Mouse (Mus musculus) gastrocnemius, adult 2 months (tissue): ENCODE data around the gene Chtop. TPM values are rescaled to one million over a fixed set of nuclear protein-coding genes. Genes with fewer than 3 reads are reported as not detected.

Source experiments
- DNase-seq: peaks from one replicate; pipeline ENCODE4 v3.0.0; 2022
- H3K27ac ChIP-seq: fragments of 200-600 bp; 2 replicates; pipeline ENCODE4 v1.8.1; 2022; ENCODE audit warnings: mild to moderate bottlenecking
- H3K4me3 ChIP-seq: fragments of 200-600 bp; 2 replicates; pipeline ENCODE4 v1.8.1; 2022; ENCODE audit warnings: mild to moderate bottlenecking, moderate library complexity
- CTCF ChIP-seq: fragments of 200-600 bp; IDR thresholded peaks from 2 replicates; pipeline ENCODE4 v1.8.1; 2022; ENCODE audit warnings: antibody characterized with exemption, mild to moderate bottlenecking, moderate library complexity
- intact Hi-C: fragments of 180-260 bp; cut with DNase I; formaldehyde crosslinking; loops from one replicate; pipeline ENCODE4 v1.15.1; 2025
- total RNA-seq, 2 experiments: library from RNA; stranded (reverse); gene quantifications; 2 replicates each; pipeline ENCODE4 v1.2.3; 2021

The Chtop gene
- total RNA-seq, 2 experiments from 2014 or later, result 104 to 111 TPM

DNA sequence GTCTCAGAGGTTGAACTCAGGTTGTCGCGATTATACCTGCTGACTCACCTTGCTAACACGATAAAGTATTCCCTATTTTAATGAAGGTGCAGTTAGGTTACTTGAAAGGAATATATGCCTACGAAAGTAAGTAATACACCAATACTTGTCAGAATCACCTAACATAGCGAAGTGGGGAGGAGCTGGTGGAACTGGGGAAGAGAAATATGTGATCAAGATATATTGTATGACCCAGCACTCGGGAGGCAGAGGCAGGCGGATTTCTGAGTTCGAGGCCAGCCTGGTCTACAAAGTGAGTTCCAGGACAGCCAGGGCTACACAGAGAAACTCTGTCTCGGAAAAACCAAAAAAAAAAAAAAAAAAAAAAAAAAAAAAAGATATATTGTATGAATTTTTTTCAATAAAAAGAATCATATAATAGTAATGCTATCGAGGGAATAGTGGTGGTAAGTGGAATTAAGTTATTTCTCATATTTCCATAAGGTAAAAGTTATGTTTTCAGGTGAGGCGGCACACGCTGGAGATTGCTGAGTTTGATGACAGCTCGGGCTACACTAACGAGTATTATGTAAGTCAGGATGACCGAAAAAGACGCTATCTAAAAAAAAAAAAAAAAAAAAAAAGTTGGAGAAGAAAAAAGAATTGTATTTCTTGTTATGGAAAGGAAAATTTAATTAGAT, 34.0 kb downstream of the Chtop start:
- TF ChIP-seq CTCF, result no peak

GRCm38 (mm10) chr3:90472213-90472612, 37.1 kb downstream of the Chtop start:
- Histone ChIP-seq H3K27ac (no peak overlapping the region), H3K4me3 (no peak overlapping the region)
- intact Hi-C loops, result loop anchor here (10.0 kb wide), 1 partner anchor 257 kb away; the partner anchor contains the start of genes Rab13 and Rps27
- peak; percentile 68 for TF ChIP-seq CTCF
- peak; percentile 47 for DNase-seq

More for the DNA sequence above, 34.0 kb downstream of the Chtop start:
- intact Hi-C loops, result loop anchor here (10.0 kb wide), 1 partner anchor 260 kb away; the partner anchor contains the start of genes Rab13 and Rps27
- no peak for DNase-seq
- peak overlapping the region; percentile 24; the same call in 1 of the 2 replicates for H3K27ac ChIP-seq
- H3K4me3 ChIP-seq, result peak overlapping the region; percentile 71

DNA sequence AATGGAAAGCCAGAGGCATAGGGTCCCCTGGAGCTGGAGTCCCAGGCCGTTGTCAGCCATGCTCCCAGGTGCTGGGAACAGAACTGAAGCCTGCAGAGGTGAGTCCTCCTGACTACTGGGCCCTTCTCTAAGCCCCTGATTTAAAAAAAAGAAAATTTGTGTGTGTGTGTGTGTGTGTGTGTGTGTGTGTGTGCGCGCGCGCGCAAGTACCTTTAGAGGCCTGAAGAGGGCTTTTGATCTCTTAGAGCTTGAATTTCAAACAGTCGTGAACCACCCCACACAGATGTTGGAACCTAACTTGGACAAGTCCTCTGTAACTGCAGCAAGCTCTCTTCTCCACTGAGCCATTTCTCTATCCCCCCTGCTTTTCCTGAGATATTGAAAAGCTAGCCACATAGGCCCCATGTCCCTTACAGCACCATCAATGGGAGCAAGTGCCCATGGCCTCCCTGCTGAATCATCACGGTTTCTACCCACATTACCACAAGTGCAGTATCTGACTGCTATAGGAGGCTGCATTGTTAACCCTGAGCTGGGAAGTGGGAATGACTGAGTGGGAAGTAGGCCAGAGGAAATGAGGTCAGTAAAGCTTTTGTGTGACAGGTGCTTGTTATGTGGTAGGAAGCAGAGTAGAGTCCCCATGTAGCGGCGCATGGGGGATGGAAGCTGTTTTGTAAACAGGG, 41.5 kb downstream of the Chtop start:
- TF ChIP-seq CTCF, result no peak
- intact Hi-C loops, result loop anchor here (5.0 kb wide), 1 partner anchor 35 kb away; the partner anchor contains the start of gene Ints3
- no peak for DNase-seq
- Histone ChIP-seq H3K27ac (no peak overlapping the region), H3K4me3 (no peak overlapping the region)

DNA sequence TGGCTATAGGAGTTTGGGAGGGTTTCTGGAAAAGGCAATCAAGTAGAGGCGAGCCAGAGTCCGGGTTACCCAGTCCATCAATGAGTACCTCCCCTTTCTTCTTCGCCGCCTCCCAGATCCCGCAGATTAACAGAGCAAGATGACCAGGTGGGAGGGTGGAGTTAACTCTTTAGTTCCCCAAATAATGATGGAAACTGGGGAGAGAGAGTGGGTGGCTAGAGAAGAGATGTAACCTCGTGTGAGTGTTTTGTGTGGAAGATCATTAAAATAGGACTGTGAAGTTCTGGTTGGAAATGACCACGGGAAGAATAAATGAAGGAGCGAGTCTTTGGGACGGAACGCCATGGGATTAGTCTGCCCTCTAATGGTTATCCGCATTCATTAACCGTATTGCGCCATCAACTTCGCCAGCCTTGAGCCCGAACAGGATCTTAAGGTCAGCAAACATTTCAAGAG, 43.0 kb downstream of the Chtop start:
- TF ChIP-seq CTCF, result peak; percentile 87
- Histone ChIP-seq H3K27ac (peak overlapping the region; percentile 88), H3K4me3 (peak overlapping the region; percentile 88)
- intact Hi-C loops, result loop anchor here (1.0 to 5.0 kb wide), 2 partner anchors 34 to 54 kb away; partner anchors contain the start of gene Ints3
- peak; percentile 66 for DNase-seq

- intact Hi-C loops, result loop anchor here (1.0 to 5.0 kb wide), 2 partner anchors 33 to 53 kb away; partner anchors contain the start of gene Ints3
- TF ChIP-seq CTCF, result no peak
- peak within 1 kb of the TSS; percentile 88 for H3K27ac ChIP-seq
- peak within 1 kb of the TSS; percentile 88 for H3K4me3 ChIP-seq
- peak; percentile 73 for DNase-seq
These were observed 43.5 kb downstream of the Chtop start, which contains the start of gene Npr1 for GRCm38 (mm10) chr3:90465686-90466310. Gene Npr1, minus strand, starts transcription at chr3:90465866.

DNA sequence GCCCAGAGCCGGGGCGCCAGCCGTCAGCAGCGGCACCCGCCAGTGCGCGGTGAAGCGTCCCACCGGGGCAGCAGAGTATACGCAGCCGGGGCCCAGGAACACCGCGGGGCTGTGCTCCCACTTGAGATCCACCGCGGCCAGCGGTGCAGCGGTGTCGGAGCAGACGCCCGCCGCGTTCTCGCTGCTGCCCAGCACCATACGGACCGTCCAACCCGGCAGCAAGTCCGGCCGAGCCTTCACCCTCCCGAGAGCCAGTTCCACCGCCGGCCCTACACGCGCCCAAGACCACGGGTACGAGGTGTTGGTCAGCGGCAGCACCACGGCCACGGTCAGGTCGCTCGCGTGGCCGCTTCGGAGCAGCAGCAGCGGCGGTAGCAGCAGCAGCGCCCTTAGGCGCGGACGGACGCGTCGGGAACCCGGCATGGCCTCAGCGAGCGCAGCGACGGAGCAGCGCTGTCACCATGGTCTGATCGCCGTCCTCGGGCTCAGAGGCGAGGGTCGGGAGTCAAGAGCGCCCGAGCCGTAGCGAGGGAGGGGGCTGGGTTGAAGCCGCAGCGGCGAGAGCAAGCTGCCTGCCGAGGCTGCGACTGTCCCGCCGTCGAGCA, 44.1 kb downstream of the Chtop start:
- Histone ChIP-seq H3K27ac (peak overlapping the region; percentile 88), H3K4me3 (peak overlapping the region; percentile 88)
- intact Hi-C loops, result loop anchor here (5.0 kb wide), 1 partner anchor 33 kb away; the partner anchor contains the start of gene Ints3
- DNase-seq, result peak; percentile 52
- TF ChIP-seq CTCF, result no peak

DNA sequence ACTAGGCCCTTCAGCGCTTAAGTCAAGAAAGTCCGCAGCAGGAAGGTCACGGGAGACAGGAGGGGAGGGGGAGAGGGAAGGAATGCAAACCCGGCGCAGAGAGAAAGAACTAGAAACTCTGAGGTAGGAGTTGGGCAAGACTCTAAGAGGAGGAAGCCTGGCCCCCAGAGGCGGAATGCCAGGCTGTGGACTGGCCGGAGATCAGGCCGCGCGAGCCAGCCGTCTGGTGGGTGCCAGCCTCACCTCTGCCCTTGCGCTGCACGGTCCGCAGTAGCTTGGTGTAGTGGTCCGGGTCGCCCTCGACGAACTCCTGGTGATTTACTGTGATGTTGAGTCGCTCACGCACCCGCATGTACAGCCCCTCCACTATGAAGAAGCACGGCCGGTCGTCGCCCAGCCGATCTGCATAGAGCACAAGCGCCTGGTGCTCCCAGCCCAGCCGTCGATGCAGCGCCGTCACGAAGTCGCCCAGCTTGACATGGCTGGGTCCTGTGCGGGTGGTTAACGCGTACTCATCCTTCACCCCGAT, 44.7 kb downstream of the Chtop start:
- no peak for TF ChIP-seq CTCF
- intact Hi-C loops, result loop anchor here (5.0 kb wide), 1 partner anchor 32 kb away; the partner anchor contains the start of gene Ints3
- H3K4me3 ChIP-seq, result peak overlapping the region; percentile 88
- H3K27ac ChIP-seq, result peak overlapping the region; percentile 88
- DNase-seq, result no peak

DNA sequence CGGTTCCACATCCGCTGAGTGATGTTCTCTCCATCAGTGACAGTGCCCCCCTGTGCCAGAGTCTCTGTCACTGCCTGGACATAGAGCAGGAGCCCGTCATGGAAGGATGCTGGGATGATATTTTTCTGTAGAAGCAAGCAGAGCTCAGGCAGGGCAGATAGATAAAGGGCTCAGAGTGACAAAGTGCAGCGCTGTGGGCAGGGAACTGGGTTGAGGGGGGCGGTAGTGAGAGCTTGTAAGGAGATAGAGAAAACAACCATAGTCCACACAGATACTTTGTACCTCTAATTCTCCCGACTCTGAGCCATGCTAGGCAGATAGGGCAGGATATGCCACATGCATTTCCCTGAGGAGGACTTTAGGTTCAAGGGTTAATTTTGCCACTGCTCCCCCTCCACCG, 46.7 kb downstream of the Chtop start:
- peak overlapping the region; percentile 38; the same call in 1 of the 2 replicates for H3K27ac ChIP-seq
- peak overlapping the region; percentile 88 for H3K4me3 ChIP-seq
- TF ChIP-seq CTCF, result no peak
- no peak for DNase-seq
- intact Hi-C loops, result no loop called here

DNA sequence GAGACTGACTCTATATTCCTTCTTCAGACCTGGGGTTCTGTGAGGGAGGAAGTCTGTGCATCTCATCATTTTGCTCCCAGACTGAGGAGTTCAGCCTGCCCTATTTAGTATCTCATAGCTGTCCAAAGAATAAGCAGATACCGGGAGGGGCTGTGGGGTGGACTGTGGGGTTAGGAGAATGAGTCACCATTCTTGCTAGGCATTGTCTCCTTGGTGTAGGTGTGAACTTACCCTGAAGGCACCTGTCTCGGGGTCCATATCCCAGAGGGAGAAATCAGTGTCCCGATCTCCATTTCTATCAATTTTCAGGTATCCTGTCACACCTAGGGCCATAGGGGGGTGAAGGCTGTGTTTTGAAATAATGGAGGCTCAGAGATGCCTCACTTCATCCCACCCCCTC, 47.4 kb downstream of the Chtop start:
- DNase-seq, result no peak
- TF ChIP-seq CTCF, result no peak
- Histone ChIP-seq H3K4me3 (peak overlapping the region; percentile 88; the same call in 1 of the 2 replicates), H3K27ac (no peak overlapping the region)
- intact Hi-C loops, result no loop called here

DNA sequence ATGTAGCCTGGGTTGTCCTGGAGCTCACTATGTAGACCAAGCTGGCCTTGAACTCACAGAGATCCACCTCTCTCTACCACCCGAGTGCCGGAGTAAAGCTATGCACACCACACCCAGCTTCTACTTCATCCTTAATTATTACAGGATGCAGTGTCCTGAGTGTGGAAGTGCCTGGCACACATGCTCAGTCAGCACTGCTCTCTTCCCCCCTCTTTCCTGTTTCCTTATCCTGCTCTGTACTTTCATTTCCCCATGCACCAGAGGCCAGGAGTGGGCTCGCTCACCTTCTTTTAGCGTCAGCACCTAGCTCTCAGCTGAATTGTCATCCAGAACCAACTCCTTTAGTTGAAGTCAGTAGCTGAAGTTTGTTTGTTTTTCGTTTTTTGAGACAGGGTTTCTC, 49.0 kb downstream of the Chtop start:
- TF ChIP-seq CTCF, result no peak
- Histone ChIP-seq H3K27ac (no peak overlapping the region), H3K4me3 (no peak overlapping the region)
- intact Hi-C loops, result no loop called here
- no peak for DNase-seq

GRCm38 (mm10) chr3:90459727-90460126, 49.6 kb downstream of the Chtop start:
- Histone ChIP-seq H3K27ac (peak overlapping the region; percentile 28; the same call in 1 of the 2 replicates), H3K4me3 (no peak overlapping the region)
- TF ChIP-seq CTCF, result no peak
- no peak for DNase-seq
- intact Hi-C loops, result no loop called here

DNA sequence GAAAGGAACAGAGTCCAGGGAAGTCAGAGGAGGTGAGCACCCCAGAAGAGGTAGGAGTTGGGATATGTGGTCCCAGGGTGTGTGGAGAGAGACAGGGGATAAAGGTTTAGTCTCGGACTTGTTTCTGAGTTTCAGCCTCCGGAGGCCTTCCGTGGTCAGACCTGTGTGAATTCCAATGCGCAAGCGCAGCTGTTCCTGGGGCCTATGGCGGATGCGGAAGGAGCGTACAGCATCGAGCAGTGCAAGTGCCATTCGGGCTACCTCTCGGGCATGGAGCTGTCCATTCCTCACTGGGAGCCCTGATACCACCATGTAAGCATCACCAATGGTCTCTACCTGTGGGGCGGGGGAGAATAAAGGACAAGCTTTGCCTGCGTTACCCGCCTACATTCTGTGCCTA, 54.4 kb downstream of the Chtop start:
- Histone ChIP-seq H3K4me3 (no peak overlapping the region), H3K27ac (no peak overlapping the region)
- no peak for DNase-seq
- TF ChIP-seq CTCF, result no peak
- intact Hi-C loops, result no loop called here
